Mouse (Mus musculus) embryo, embryonic 10 days (tissue): Measurements from ENCODE around the gene Rab23.
A peak's percentile ranks its signal among the peaks of the same experiment; 100 is the strongest.
"Not testable (repeated sequence)": the region's sequence is repeated elsewhere in the genome, so short reads cannot be mapped to it uniquely, and the experiment has no call there.

Source experiments
- DNase-seq: peaks from one replicate; pipeline ENCODE4 v3.0.0-alpha.2; 2015; ENCODE audit warnings: low spot score

Gene Rab23

GRCm38 (mm10) chr1:33734001-33734685 lies 14.5 kb downstream of the Rab23 start:
- DNase-seq = no peak

- DNase-seq = no peak
Observed at GRCm38 (mm10) chr1:33738281-33738680, 18.6 kb downstream of the Rab23 start.

- no peak for DNase-seq
Observed at GRCm38 (mm10) chr1:33738681-33739278, 19.1 kb downstream of the Rab23 start.

GRCm38 (mm10) chr1:33739302-33739701 lies 19.6 kb downstream of the Rab23 start:
- DNase-seq = peak; percentile 88

- DNase-seq = peak; percentile 71
Observed at GRCm38 (mm10) chr1:33742903-33743302, 23.2 kb downstream of the Rab23 start.

DNA sequence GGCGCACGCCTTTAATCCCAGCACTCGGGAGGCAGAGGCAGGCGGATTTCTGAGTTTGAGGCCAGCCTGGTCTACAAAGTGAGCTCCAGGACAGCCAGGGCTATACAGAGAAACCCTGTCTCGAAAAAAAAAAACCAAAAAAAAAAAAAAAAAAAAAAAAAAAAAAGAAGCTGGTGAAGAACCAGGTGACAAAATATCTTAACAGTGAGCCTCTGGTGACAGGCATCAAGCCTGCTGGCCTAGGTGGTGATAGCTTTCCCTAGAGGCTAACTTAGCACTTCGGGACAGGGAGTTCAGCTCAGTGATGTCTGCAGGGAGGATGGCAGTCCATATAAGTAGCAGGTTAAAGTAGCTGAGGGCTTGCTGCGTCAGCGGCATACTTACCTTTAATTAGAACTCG lies 25.1 kb downstream of the Rab23 start:
- DNase-seq = not testable (repeated sequence)

DNA sequence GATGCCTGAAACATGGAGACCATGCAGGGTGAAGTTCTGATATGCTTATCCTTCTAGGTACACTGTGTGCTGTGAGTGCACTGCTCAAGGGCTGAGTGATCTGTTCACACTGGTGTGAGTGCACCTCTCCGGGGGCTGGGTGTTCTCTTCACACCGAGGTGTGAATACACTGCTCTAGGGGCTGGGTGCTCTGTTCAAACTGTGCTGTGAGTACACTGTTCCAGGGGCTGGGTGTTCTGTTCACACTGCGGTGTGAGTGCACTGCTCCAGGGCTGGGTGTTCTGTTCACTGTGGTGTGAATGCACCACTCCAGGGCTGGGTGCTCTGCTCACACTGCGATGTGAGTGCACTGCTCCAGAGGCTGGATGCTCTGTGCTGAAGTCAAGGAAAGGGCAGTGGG lies 26.2 kb downstream of the Rab23 start:
- no peak for DNase-seq

GRCm38 (mm10) chr1:33749109-33749508 lies 29.4 kb downstream of the Rab23 start:
- no peak for DNase-seq

DNA sequence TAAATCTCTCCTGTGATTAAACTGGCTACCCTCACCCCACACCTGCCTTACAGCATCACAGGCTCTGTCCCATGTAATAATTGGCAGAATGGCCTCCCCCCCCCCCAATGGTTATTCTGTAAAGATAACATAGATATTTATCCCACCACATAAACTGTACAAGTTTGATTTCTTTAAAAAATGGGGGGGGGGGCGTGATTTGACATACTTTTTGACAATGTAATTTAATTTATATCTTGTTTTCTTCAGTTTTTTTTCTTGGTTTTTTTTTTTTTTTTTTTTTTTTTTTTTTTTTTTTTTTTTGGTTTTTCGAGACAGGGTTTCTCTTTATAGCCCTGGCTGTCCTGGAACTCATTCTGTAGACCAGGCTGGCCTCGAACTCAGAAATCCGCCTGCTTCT lies 30.0 kb downstream of the Rab23 start:
- DNase-seq = not testable (repeated sequence)

DNA sequence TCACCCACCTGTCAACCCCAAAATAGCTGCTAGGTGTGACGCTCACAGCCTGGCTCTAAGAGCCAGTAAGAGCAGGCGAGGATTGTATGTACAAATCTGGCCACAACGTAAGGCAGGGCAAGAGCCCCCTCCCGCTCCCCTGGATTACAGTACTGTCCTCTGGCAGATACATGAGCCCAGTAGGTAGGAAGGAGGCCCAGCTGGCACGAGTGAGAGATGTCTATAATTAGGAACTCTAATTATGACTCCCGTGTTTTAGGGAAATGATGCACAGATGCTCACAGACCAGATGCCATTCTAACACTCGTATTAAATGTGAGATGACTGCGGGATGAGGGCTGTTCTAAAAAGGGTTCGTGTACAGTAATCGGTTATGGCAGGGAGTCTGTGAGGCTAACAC lies 31.6 kb downstream of the Rab23 start:
- no peak for DNase-seq

GRCm38 (mm10) chr1:33754089-33754488 lies 34.4 kb downstream of the Rab23 start:
- no peak for DNase-seq

DNA sequence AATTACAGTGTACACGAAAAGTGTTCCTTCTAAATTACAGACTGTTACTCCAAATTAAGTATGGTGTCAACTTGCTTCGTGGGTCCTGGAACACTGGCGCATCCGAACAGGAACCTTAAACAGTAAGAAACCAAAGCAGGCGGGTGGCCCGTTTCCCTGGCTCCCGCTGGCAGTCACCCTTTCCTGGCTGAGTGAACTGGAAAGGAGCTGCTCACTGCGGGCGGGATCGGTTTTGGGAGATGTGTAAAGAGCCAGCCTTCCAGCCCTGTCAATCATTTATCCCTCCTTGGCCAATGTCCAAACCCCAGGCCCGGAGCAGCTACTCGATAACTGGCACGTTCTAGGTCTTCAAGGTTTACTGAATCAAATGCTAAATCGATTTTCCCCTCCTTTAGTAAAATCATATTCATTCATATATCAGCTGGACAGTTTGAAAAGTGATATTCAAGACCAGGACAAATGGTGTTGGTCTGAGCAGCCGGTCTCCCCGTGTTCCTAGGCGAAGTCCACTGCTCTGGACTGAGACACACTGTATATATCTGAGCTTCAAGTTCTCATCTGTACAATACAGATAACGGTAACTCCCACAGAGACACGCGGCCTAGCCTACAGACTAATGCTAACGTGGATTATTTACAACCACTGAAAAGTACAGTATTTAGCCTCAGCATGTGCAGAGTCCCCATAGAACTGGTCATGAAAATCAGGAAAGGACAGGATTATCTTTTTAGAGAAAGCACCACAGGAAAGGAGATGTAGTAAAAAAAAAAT lies 35.5 kb downstream of the Rab23 start:
- no peak for DNase-seq

- DNase-seq = no peak
Observed at GRCm38 (mm10) chr1:33755799-33756198, 36.1 kb downstream of the Rab23 start.

DNA sequence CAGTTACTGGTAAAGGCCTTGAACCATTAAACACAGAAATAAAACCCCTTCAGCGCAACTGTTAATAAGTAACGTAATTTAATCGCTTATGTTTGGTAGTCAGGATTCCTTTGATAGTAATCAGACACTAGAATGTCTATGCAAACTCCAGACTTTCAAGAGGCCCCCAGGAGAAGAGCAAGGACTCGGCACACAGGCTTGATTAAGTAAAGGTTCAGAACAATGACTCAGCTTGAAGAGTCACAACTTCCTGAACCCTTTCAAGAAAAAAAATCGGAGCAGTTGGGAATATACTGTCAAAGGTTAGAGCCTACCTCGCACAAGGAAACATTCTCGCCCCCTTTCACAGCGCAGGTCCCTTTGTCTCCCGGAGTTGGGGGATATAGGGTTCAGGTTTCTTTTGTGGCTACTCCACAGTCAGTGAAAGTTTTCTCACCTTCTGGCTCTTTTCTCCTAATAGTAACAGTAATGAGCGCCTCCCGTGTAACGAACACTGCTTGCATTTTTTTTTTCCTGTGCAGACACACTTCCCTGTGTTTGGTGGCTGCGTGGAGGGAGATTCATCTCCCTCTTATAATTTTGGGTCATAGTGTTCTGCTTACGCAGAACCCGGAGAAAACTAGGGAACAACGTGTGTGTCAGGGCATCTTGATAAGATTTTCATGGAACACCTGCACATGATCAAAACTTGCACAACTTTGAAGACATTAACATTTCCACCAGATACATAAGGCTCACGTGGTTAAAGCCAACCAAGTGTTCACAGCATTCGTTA lies 36.8 kb downstream of the Rab23 start:
- DNase-seq = no peak

- peak; percentile 55 for DNase-seq
Observed at GRCm38 (mm10) chr1:33757033-33757413, 37.3 kb downstream of the Rab23 start.

GRCm38 (mm10) chr1:33757491-33758041 lies 37.9 kb downstream of the Rab23 start, which contains the start of gene Bag2:
TSS of gene Bag2 (minus strand) at chr1:33757795.
- peak; percentile 70 for DNase-seq

- DNase-seq = no peak
Observed at GRCm38 (mm10) chr1:33758488-33758887, 38.8 kb downstream of the Rab23 start.

DNA sequence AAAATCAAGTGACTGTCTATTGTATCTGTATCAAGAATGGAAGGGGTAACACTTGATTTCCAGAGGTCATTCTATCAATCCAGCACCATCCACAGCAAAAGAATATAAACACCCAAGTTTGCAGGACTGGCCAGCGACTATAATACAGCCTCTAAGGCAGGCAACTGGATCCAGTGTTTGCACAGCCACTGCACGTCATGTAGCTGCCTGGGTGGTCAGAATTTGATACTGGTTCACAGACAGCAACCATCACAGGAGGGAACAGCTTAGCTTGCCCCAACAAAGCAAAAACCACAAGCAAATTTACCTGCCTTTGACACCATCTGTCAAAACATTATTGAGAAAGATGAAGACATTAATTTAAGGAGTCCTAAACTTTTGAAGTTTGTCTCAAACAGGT lies 44.1 kb downstream of the Rab23 start:
- peak; percentile 55 for DNase-seq

DNA sequence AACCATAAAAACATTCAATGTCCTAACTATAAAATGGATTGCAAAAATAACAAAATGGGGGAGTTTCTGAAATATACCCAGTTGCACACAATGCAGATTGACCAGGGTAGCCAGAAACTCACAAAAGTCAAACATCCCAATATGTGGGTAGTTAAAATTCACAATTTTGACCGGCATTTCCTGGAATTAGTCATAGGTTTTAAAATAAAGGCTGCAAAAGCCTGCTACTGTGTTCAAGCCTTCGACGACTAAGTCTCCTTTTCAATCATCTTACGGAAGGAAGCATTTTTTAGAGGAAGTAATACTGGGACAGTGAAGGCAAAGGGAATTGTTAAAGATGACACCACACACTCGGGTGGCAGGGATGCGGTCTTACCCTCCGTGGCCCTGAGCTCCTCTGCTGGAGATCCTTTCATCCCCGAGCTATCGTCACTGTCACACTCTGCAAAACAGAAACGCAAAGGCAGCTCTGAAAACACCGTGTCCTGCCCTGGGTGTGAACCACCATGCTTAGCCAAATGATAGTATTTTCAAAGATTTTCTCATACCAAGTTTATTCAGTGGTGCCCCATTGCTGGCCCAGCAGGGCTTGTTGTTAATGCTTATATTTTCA lies 45.9 kb downstream of the Rab23 start:
- DNase-seq = no peak

GRCm38 (mm10) chr1:33766520-33767508 lies 47.1 kb downstream of the Rab23 start:
- no peak for DNase-seq
